Mouse (Mus musculus) stomach, embryonic 14.5 days (tissue): ENCODE measurements around the gene Gan. TPM values are rescaled to one million over a fixed set of nuclear protein-coding genes. Genes with fewer than 3 reads are reported as not detected.

Source experiments
- ATAC-seq: fragments of 200-750 bp; cut with Nextera tagmentation; 2 replicates; pipeline ENCODE4 v1.8.0; 2017; ENCODE audit warnings: low read depth, moderate TSS enrichment; ENCODE audit not compliant: insufficient number of reproducible peaks, insufficient read depth, low FRiP score
- H3K27ac ChIP-seq: fragments of 300-500 bp; sonication (generic); 2 replicates; pipeline ENCODE4 v1.5.1; 2014; ENCODE audit warnings: mild to moderate bottlenecking, low read length, moderate library complexity, mixed read lengths
- H3K27me3 ChIP-seq: fragments of 300-500 bp; sonication (generic); 2 replicates; pipeline ENCODE4 v1.6.1; 2014; ENCODE audit warnings: low read length, control low read depth, mixed read lengths; ENCODE audit not compliant: control insufficient read depth, insufficient read depth
- H3K36me3 ChIP-seq: fragments of 300-500 bp; sonication (generic); 2 replicates; pipeline ENCODE4 v1.6.1; 2014; ENCODE audit warnings: mild to moderate bottlenecking, control low read depth, low read length, moderate library complexity, mixed read lengths; ENCODE audit not compliant: control insufficient read depth, insufficient read depth
- H3K4me1 ChIP-seq: fragments of 300-500 bp; sonication (generic); 2 replicates; pipeline ENCODE4 v1.6.1; 2014; ENCODE audit warnings: low read length, control low read depth, mixed read lengths; ENCODE audit not compliant: control insufficient read depth, insufficient read depth
- H3K4me2 ChIP-seq: fragments of 300-500 bp; sonication (generic); replicated peaks from 2 replicates; pipeline ENCODE4 v1.6.1; 2014; ENCODE audit warnings: low read depth, low read length, control low read depth
- H3K4me3 ChIP-seq: fragments of 300-500 bp; sonication (generic); 2 replicates; pipeline ENCODE4 v1.5.1; 2014; ENCODE audit warnings: low read depth, low read length, control low read depth
- H3K9ac ChIP-seq: fragments of 300-500 bp; sonication (generic); replicated peaks from 2 replicates; pipeline ENCODE4 v1.6.1; 2014; ENCODE audit warnings: low read depth, mild to moderate bottlenecking, control low read depth, low read length, moderate library complexity, mixed read lengths
- H3K9me3 ChIP-seq: fragments of 300-500 bp; sonication (generic); 2 replicates; pipeline ENCODE4 v1.6.1; 2016; ENCODE audit warnings: low read depth, low read length, control low read depth; ENCODE audit not compliant: control insufficient read depth
- WGBS: fragments of 180-500 bp; shearing (Covaris S2); extraction: QIAGEN DNeasy Blood & Tissue Kit; methylation state at CpG from one replicate; pipeline ENCODE4 v1.1.7; 2014; 5-methylcytosine and 5-hydroxymethylcytosine counted together
- polyA plus RNA-seq: library from polyadenylated mRNA; unstranded; fragments of >200 nt; fragmentation: Nextera tagmentation; extraction: Ambion mirVana; gene quantifications from 2 replicates; pipeline ENCODE4 v1.2.1, GENCODE M21; 2014

The Gan gene
- polyA plus RNA-seq, 1 experiment from 2014 or later = 4.2 TPM

DNA sequence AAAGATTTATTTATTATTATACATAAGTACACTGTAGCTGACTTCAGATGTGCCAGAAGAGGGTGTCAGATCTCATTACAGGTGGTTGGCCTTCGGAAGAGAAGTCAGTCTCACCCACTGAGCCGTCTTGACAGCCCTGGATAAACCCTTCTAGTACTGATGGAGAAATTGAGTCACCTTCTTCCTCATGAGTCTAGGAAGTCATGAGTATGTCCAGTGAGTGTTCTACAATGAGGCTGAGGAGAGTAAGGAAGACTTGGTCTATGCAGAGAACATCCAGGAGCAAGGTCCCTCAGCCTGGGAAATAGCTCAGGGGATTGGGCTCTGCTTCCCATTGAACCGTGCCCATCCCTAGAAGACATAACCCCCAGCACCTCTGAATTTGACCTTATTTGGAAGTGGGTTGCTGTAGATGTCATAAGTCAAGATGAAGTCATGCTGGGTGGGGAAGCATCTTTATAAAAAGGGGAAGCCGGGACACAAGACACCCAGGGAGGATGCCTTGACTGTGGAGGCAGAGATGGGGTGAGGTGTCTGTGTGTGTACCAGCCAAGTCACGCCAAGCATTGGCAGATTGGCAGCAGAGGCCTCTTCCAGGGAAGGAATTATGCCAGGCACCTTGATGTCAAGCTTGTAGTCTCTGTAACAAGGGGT lies 83.0 kb downstream of the Gan start:
- whole genome bisulfite sequencing = 71% methylated on average over 5 of the region's 5 CpGs
- no peak overlapping the region for H3K4me2 ChIP-seq
- no peak overlapping the region for H3K9ac ChIP-seq
- no peak overlapping the region for H3K27ac ChIP-seq
- H3K36me3 ChIP-seq = no peaks in the 10 kb centered on the region
- H3K4me1 ChIP-seq = no peaks in the 10 kb centered on the region
- H3K27me3 ChIP-seq = no peaks in the 10 kb centered on the region
- no peak overlapping the region for H3K4me3 ChIP-seq
- no peak for ATAC-seq
- no peaks in the 10 kb centered on the region for H3K9me3 ChIP-seq

DNA sequence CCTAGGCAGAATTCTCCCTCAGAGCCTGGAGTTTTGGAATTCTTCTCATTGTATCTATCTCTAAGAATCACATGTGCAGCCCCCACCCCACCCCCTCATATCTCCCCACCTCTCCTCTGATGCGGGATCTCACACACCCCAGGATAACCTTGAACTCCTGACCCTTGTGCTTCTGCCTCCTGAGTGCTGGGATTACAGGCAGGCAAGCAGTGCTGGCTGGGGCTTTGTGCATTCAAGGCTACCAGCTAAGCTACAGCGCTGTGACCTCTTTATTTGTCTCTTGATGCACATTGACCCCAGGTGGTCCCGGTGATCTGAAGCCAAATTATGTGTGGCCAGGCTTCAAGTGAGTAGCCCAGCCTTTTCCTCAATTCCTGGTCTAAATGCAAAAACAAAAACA lies 83.9 kb downstream of the Gan start:
- Histone ChIP-seq H3K36me3 (no peaks in the 10 kb centered on the region), H3K27me3 (no peaks in the 10 kb centered on the region), H3K9ac (no peak overlapping the region), H3K4me2 (no peak overlapping the region), H3K4me3 (no peak overlapping the region), H3K9me3 (no peaks in the 10 kb centered on the region), H3K4me1 (no peaks in the 10 kb centered on the region), H3K27ac (no peak overlapping the region)
- no peak for ATAC-seq
- WGBS = 39% methylated on average over 3 of the region's 3 CpGs

DNA sequence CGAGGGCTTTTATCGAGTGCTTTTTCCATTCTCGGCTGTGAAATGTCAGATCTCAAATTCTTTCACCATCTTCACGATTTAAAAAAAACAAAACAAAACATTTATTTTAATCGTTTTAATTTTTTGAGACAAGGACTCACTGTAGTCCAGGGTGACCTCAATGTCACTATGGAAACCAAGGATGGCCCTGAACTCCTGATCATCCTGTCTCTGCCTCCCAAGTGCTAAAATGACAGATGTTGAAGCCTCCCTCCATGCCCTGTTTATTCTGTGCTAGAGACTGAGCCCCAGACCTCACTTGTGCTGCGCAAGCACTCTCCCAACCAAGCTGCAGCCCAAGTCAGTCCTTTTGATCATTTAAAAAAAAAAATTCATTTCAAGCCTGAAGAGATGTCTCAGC lies 84.4 kb downstream of the Gan start:
- Histone ChIP-seq H3K27ac (no peak overlapping the region), H3K9me3 (no peaks in the 10 kb centered on the region), H3K4me1 (no peaks in the 10 kb centered on the region), H3K9ac (no peak overlapping the region), H3K4me3 (no peak overlapping the region), H3K27me3 (no peaks in the 10 kb centered on the region), H3K4me2 (no peak overlapping the region), H3K36me3 (no peaks in the 10 kb centered on the region)
- WGBS = 77% methylated on average over 6 of the region's 6 CpGs
- no peak for ATAC-seq

DNA sequence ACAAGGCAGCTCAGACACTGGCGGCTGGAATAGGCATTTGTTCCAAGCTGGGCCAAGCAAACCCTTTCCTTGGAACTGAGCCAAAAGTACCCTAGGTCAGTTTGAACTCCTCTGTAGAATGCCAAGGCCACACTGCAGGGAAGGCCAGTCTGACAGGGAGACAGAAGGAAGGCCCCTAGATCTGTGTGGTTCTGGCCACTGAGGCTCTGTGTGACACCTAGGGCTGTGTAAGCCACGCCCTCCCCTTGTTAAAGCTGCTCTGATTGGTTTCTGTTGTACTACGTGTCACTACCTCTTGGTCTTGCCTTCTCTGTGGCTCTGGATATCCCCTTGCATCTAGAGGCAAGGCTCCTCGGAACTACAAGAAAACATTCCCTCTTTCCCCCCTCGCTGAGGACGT lies 86.7 kb downstream of the Gan start:
- Histone ChIP-seq H3K36me3 (no peaks in the 10 kb centered on the region), H3K4me2 (no peak overlapping the region), H3K9ac (no peak overlapping the region), H3K27ac (no peak overlapping the region), H3K4me1 (no peaks in the 10 kb centered on the region), H3K27me3 (no peaks in the 10 kb centered on the region), H3K4me3 (no peak overlapping the region), H3K9me3 (no peaks in the 10 kb centered on the region)
- 45% methylated on average over 6 of the region's 6 CpGs for WGBS
- ATAC-seq = no peak

DNA sequence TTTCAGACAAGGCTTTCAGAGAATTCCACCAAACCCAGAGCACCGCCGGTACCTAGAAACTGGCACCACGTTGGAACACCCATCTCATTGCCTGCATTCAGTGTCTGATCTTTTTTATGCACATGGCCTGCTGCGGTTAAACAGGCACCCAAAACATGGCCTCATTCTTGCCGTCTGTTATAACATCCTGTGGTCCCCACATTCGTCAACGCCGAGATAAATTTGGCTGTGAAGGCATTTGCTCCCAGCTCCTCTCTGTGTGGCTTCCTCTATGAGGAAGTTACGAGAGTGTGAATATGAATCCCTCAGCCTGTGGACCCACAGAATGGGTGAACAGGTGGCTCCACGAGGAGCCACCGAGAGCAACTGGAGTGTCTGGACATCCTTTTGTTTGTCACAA lies 90.4 kb downstream of the Gan start:
- WGBS = 68% methylated on average over 11 of the region's 11 CpGs
- H3K27ac ChIP-seq = no peak overlapping the region
- ATAC-seq = no peak
- H3K9ac ChIP-seq = no peak overlapping the region
- H3K4me1 ChIP-seq = no peaks in the 10 kb centered on the region
- H3K36me3 ChIP-seq = no peaks in the 10 kb centered on the region
- no peak overlapping the region for H3K4me2 ChIP-seq
- H3K27me3 ChIP-seq = no peaks in the 10 kb centered on the region
- H3K9me3 ChIP-seq = no peaks in the 10 kb centered on the region
- H3K4me3 ChIP-seq = no peak overlapping the region

DNA sequence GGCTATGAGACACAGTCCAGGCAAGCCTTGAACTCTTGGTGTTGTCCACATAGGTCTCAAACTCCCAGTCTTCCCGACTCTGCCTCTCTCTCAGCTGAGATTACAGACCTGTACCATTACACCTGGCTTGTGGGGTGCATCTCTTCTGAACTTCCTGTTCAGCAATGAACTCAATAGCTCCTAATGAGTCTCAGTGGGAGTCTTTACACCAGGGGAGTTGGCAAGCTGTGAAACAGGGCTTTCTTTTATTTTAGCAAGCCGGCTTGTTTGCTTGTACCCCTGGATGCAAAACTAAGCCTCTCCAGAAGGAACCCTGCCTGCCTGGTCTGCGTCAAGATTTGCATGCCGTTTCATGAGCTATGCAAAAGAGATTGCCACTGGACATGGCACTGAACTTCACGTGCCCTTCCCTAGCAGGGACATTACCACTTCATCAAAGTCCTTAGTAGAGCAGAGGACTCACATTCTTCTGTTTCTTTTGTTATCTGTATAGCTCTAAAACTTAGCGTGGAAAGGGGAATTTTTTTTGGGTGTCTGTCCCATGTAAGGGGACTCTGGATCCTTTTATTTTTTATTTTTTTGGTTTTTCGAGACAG lies 93.2 kb downstream of the Gan start:
- H3K4me3 ChIP-seq = no peak overlapping the region
- no peak overlapping the region for H3K4me2 ChIP-seq
- H3K27ac ChIP-seq = no peak overlapping the region
- H3K4me1 ChIP-seq = no peaks in the 10 kb centered on the region
- no peak for ATAC-seq
- WGBS = 52% methylated on average over 7 of the region's 7 CpGs
- no peaks in the 10 kb centered on the region for H3K27me3 ChIP-seq
- H3K9ac ChIP-seq = no peak overlapping the region
- H3K36me3 ChIP-seq = no peaks in the 10 kb centered on the region
- no peaks in the 10 kb centered on the region for H3K9me3 ChIP-seq

DNA sequence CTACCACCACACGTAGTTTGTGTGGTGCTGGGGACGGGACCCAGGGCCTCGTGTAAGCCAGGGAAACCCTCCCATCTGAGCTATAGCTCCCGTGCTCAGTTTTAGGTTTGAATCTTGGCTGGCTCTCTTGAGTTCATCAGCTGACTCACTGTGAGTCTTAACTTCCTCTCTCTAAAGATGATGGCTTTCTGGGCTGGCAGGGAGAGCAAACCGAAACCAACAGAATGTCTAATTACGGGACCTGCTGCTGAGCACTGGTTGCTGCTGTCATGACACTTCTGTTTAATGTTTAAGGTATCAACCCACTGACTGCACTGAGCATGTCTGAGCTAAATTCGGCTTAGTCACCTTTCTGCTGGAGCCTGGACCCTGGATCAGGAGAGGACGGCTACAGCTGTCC lies 94.7 kb downstream of the Gan start:
- ATAC-seq = no peak
- H3K4me1 ChIP-seq = no peaks in the 10 kb centered on the region
- H3K9me3 ChIP-seq = no peaks in the 10 kb centered on the region
- H3K27me3 ChIP-seq = no peaks in the 10 kb centered on the region
- no peak overlapping the region for H3K4me3 ChIP-seq
- H3K36me3 ChIP-seq = no peaks in the 10 kb centered on the region
- no peak overlapping the region for H3K4me2 ChIP-seq
- H3K27ac ChIP-seq = no peak overlapping the region
- H3K9ac ChIP-seq = no peak overlapping the region
- 92% methylated on average over 8 of the region's 8 CpGs for WGBS

DNA sequence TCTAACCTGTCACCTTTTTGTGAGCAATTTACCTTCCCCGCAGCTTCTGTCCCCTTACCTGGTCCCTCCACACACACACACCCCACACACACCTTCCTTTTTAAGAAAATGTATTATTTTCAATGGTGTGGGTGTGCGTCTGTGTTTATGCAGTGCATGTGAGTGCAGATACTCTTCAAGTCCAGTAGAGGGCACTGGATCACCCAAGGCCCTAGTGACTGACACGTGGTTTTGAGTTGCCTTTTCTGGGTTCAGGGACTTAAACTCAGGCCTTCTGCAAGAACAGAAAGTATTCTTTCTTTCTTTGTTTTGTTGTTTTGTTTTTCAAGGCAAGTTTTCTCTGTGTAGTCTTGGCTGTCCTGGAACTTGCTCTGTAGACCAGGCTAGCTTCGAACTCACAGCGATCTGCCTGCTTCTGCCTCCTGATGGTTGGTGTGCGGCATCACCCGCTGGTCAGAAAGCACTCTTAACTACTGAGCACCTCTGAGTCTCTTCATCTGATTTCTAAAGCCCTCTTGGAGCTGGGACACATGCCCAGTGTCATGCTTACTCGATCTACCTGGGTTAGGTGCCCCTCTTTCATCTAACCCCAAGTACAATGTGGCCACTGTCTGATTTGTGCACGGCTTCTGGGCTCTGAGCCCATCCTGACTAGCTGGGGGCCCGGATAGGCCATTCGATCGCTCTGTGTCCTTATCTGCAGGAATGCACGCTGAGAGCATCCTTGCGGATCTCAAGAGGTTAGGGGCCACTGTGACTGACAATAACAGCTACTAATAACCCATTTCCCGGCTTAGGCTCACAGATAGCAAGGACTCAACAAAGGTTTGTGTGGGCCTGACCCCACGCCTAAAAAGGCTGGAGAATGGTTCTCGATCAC lies 95.7 kb downstream of the Gan start:
- no peaks in the 10 kb centered on the region for H3K9me3 ChIP-seq
- no peak overlapping the region for H3K27ac ChIP-seq
- H3K4me3 ChIP-seq = no peak overlapping the region
- H3K4me1 ChIP-seq = peaks cover 3% of the 10 kb centered on the region; the same call in 1 of the 2 replicates
- H3K27me3 ChIP-seq = no peaks in the 10 kb centered on the region
- WGBS = 79% methylated on average over 17 of the region's 17 CpGs
- no peak overlapping the region for H3K9ac ChIP-seq
- no peak for ATAC-seq
- no peak overlapping the region for H3K4me2 ChIP-seq
- no peaks in the 10 kb centered on the region for H3K36me3 ChIP-seq
